In the genomic region with DNA sequence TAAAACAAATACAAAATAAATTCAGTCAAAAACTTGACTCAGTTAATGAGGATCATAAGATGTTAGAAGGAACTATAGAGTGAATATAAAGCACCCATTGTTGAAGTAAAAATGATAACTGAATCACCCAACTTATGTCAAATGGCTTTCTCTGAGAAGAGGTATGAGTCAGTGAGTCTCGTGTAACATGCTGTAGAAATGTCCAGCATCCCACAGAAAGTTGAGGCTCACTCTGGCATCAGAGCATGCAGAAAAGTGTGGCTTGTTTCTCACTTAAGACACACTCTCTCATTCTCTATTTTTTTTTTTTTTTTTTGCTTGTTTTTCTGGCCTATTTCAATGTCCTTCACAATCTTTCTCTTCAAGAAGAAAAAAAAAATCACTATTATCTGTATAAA, we compare ENCODE assay signal across 7 mouse cellular contexts. TPM values are rescaled to one million over a fixed set of nuclear protein-coding genes. Genes with fewer than 3 reads are reported as not detected.
DNase-seq lines count a peak whose midpoint lies in the region; ATAC-seq lines count a peak whose summit lies in the region.

No protein-coding gene starts in this region.

- WGBS in lung, embryonic 16.5 days: 25% methylated on average over 1 of the region's 1 CpGs
- WGBS in embryonic facial prominence, embryonic 15.5 days: 20% methylated on average over 1 of the region's 1 CpGs
- 20% methylated on average over 1 of the region's 1 CpGs for WGBS in limb, embryonic 12.5 days
- 11% methylated on average over 1 of the region's 1 CpGs for WGBS in stomach, embryonic 15.5 days

- peaks cover 23% of the 10 kb centered on the region for H3K4me1 ChIP-seq in lung, embryonic 16.5 days (replicated peaks; ENCODE audit: control insufficient read depth, insufficient read depth, low read length)
- peaks cover 33% of the 10 kb centered on the region for H3K4me1 ChIP-seq in embryonic facial prominence, embryonic 15.5 days
- peaks cover 33% of the 10 kb centered on the region for H3K4me1 ChIP-seq in limb, embryonic 12.5 days (replicated peaks)
- peaks cover 7% of the 10 kb centered on the region for H3K4me1 ChIP-seq in stomach, embryonic 15.5 days

- H3K27me3 ChIP-seq in lung, embryonic 16.5 days (ENCODE audit: control insufficient read depth, insufficient read depth, low read depth, low read length): no peaks in the 10 kb centered on the region
- no peaks in the 10 kb centered on the region for H3K27me3 ChIP-seq in embryonic facial prominence, embryonic 15.5 days
- H3K27me3 ChIP-seq in limb, embryonic 12.5 days: no peaks in the 10 kb centered on the region
- no peaks in the 10 kb centered on the region for H3K27me3 ChIP-seq in stomach, embryonic 15.5 days (replicated peaks)

- H3K27ac ChIP-seq in lung, embryonic 16.5 days (ENCODE audit: low read length): peak overlapping the region; percentile 98
- H3K27ac ChIP-seq in embryonic facial prominence, embryonic 15.5 days (replicated peaks): peak overlapping the region; percentile 100
- H3K27ac ChIP-seq in limb, embryonic 12.5 days: peak overlapping the region; percentile 98
- peak overlapping the region; percentile 99 for H3K27ac ChIP-seq in stomach, embryonic 15.5 days

- H3K9me3 ChIP-seq in lung, embryonic 16.5 days (ENCODE audit: control insufficient read depth, low read length): no peaks in the 10 kb centered on the region
- H3K9me3 ChIP-seq in embryonic facial prominence, embryonic 15.5 days (replicated peaks): no peaks in the 10 kb centered on the region
- no peaks in the 10 kb centered on the region for H3K9me3 ChIP-seq in limb, embryonic 12.5 days
- H3K9me3 ChIP-seq in stomach, embryonic 15.5 days: no peaks in the 10 kb centered on the region

- H3K4me2 ChIP-seq in lung, embryonic 16.5 days (ENCODE audit: low read depth, low read length): peak overlapping the region; percentile 49
- peak overlapping the region; percentile 56 for H3K4me2 ChIP-seq in embryonic facial prominence, embryonic 15.5 days (replicated peaks)
- H3K4me2 ChIP-seq in limb, embryonic 12.5 days: peak overlapping the region; percentile 49
- peak overlapping the region; percentile 47 for H3K4me2 ChIP-seq in stomach, embryonic 15.5 days

- ATAC-seq in lung, embryonic 16.5 days (ENCODE audit: low read depth): no peak
- ATAC-seq in embryonic facial prominence, embryonic 15.5 days (ENCODE audit: insufficient number of reproducible peaks, low FRiP score, low TSS enrichment, low read depth): no peak
- ATAC-seq in limb, embryonic 12.5 days (ENCODE audit: insufficient number of reproducible peaks, insufficient read depth, low FRiP score, low TSS enrichment, low read depth): no peak
- no peak for ATAC-seq in stomach, embryonic 15.5 days (ENCODE audit: insufficient read depth, low FRiP score, low read depth)
- ATAC-seq in inflammation-experienced regulatory T-cells, adult 6 months: no peak

- H3K4me3 ChIP-seq in lung, embryonic 16.5 days (ENCODE audit: low read length): peak overlapping the region; percentile 87
- H3K4me3 ChIP-seq in embryonic facial prominence, embryonic 15.5 days (replicated peaks): peak overlapping the region; percentile 82
- H3K4me3 ChIP-seq in limb, embryonic 12.5 days (replicated peaks): peak overlapping the region; percentile 78
- peak overlapping the region; percentile 84 for H3K4me3 ChIP-seq in stomach, embryonic 15.5 days (replicated peaks)

- no peaks in the 10 kb centered on the region for H3K36me3 ChIP-seq in lung, embryonic 16.5 days (ENCODE audit: control insufficient read depth, insufficient read depth, low read length)
- H3K36me3 ChIP-seq in embryonic facial prominence, embryonic 15.5 days: peaks cover 6% of the 10 kb centered on the region; the same call in 1 of the 2 replicates
- H3K36me3 ChIP-seq in limb, embryonic 12.5 days: peaks cover 20% of the 10 kb centered on the region
- H3K36me3 ChIP-seq in stomach, embryonic 15.5 days: no peaks in the 10 kb centered on the region

- H3K9ac ChIP-seq in lung, embryonic 16.5 days (ENCODE audit: low read length): peak overlapping the region; percentile 79
- no peak overlapping the region for H3K9ac ChIP-seq in embryonic facial prominence, embryonic 15.5 days
- H3K9ac ChIP-seq in limb, embryonic 12.5 days (replicated peaks): peak overlapping the region; percentile 92; the same call in 1 of the 2 replicates
- H3K9ac ChIP-seq in stomach, embryonic 15.5 days: no peak overlapping the region

- no peak for DNase-seq in lung, postnatal 10 days
- no peak for DNase-seq in spleen, postnatal 4 days (ENCODE audit: low spot score in 2 of 2)

RNA-seq across cellular contexts. Expression of gene Laptm4a, which starts 0.5 kb away (rescaled TPM):
- polyA plus RNA-seq in lung, embryonic 16.5 days (2015; fragmentation: Nextera tagmentation; extraction: Ambion mirVana): 334 and 336 TPM in 2 replicates
- 449 and 462 TPM in 2 replicates for polyA plus RNA-seq in embryonic facial prominence, embryonic 15.5 days (2015; fragmentation: Nextera tagmentation; extraction: Ambion mirVana)
- polyA plus RNA-seq in limb, embryonic 12.5 days (2016; fragmentation: Nextera tagmentation; extraction: Ambion mirVana): 278 and 287 TPM in 2 replicates
- polyA plus RNA-seq in stomach, embryonic 15.5 days (2015; fragmentation: Nextera tagmentation; extraction: Ambion mirVana): 346 and 353 TPM in 2 replicates
- polyA plus RNA-seq in inflammation-experienced regulatory T-cells, adult 6 months (2017; shearing (Covaris generic)): 100 to 1,000 TPM; 117 to 185 (median 137) TPM

RNA-seq across cellular contexts. Expression of gene Matn3, which starts 26.7 kb away (rescaled TPM):
- 3.3 and 3.7 TPM in 2 replicates for polyA plus RNA-seq in lung, embryonic 16.5 days (2015; fragmentation: Nextera tagmentation; extraction: Ambion mirVana)
- 10.7 and 17.8 TPM in 2 replicates for polyA plus RNA-seq in embryonic facial prominence, embryonic 15.5 days (2015; fragmentation: Nextera tagmentation; extraction: Ambion mirVana)
- 5.4 and 7.5 TPM in 2 replicates for polyA plus RNA-seq in limb, embryonic 12.5 days (2016; fragmentation: Nextera tagmentation; extraction: Ambion mirVana)
- 0.17 and 0.22 TPM in 2 replicates for polyA plus RNA-seq in stomach, embryonic 15.5 days (2015; fragmentation: Nextera tagmentation; extraction: Ambion mirVana)
- not detected for polyA plus RNA-seq in inflammation-experienced regulatory T-cells, adult 6 months (2017; shearing (Covaris generic))

RNA-seq across cellular contexts. Expression of gene Wdr35, which starts 52.7 kb away (rescaled TPM):
- polyA plus RNA-seq in lung, embryonic 16.5 days (2015; fragmentation: Nextera tagmentation; extraction: Ambion mirVana): 21.5 and 22.1 TPM in 2 replicates
- 20.1 and 22.4 TPM in 2 replicates for polyA plus RNA-seq in embryonic facial prominence, embryonic 15.5 days (2015; fragmentation: Nextera tagmentation; extraction: Ambion mirVana)
- 32.6 and 32.9 TPM in 2 replicates for polyA plus RNA-seq in limb, embryonic 12.5 days (2016; fragmentation: Nextera tagmentation; extraction: Ambion mirVana)
- polyA plus RNA-seq in stomach, embryonic 15.5 days (2015; fragmentation: Nextera tagmentation; extraction: Ambion mirVana): 12.5 and 13.2 TPM in 2 replicates
- polyA plus RNA-seq in inflammation-experienced regulatory T-cells, adult 6 months (2017; shearing (Covaris generic)): 1 to 10 TPM; 2.8 to 3.1 (median 2.9) TPM

Comparison
In these comparisons a context has a peak if more than half of its experiments do, and no peak if none do; other contexts are left out.
1. H3K9ac ChIP-seq: peak in lung, embryonic 16.5 days (single experiment) and limb, embryonic 12.5 days (single experiment); none in embryonic facial prominence, embryonic 15.5 days (single experiment) and stomach, embryonic 15.5 days (single experiment).
2. Peak in every context shown above with its lines, with median percentiles within 50 percentile points of each other: H3K27ac ChIP-seq, H3K4me2 ChIP-seq and H3K4me3 ChIP-seq.